Mouse (Mus musculus) spleen, adult 2 months (tissue): Measurements from ENCODE around the gene Gm10518. TPM values are rescaled to one million over a fixed set of nuclear protein-coding genes. Genes with fewer than 3 reads are reported as not detected.

ENCODE experiments used
- DNase-seq, 2 experiments: peaks; one replicate each; pipeline versions ENCODE4 v3.0.0 to v3.0.0-alpha.2; 2012 to 2021; ENCODE audit warnings: low spot score in 2 of 2, low read depth in 1 of 2
- H3K27ac ChIP-seq: fragments of 200-500 bp; 2 replicates; pipeline ENCODE4 v1.5.1; 2012; ENCODE audit warnings: low read length, inconsistent platforms; ENCODE audit not compliant: insufficient read depth
- H3K27me3 ChIP-seq: fragments of 200-500 bp; 2 replicates; pipeline ENCODE4 v1.6.1; 2012; ENCODE audit warnings: mild to moderate bottlenecking, moderate library complexity, low read length, inconsistent platforms; ENCODE audit not compliant: control insufficient read depth, insufficient read depth
- H3K36me3 ChIP-seq: fragments of 200-500 bp; 2 replicates; pipeline ENCODE4 v1.6.1; 2012; ENCODE audit warnings: mild to moderate bottlenecking, low read length, inconsistent platforms; ENCODE audit not compliant: control insufficient read depth, insufficient read depth
- H3K4me1 ChIP-seq: fragments of 200-500 bp; 2 replicates; pipeline ENCODE4 v1.6.1; 2011; ENCODE audit warnings: inconsistent platforms; ENCODE audit not compliant: control insufficient read depth, insufficient read depth, insufficient read length
- H3K4me3 ChIP-seq: fragments of 200-500 bp; 2 replicates; pipeline ENCODE4 v1.5.1; 2011; ENCODE audit warnings: mild to moderate bottlenecking, inconsistent platforms; ENCODE audit not compliant: insufficient read depth, insufficient read length; ENCODE audit errors: extremely low read depth
- CTCF ChIP-seq: fragments of 200-500 bp; IDR thresholded peaks from 2 replicates; pipeline ENCODE4 v1.5.1; 2011; ENCODE audit warnings: mild to moderate bottlenecking, inconsistent platforms; ENCODE audit not compliant: insufficient read depth, insufficient read length, insufficient replicate concordance; ENCODE audit errors: extremely low read depth
- POLR2A ChIP-seq: fragments of 200-500 bp; IDR thresholded peaks from 2 replicates; pipeline ENCODE4 v1.6.1; 2011; ENCODE audit warnings: low read depth, low read length, inconsistent platforms
- WGBS: fragments of 180-500 bp; shearing (Covaris S2); methylation state at CpG from one replicate; pipeline ENCODE4 v1.1.7; 2018; 5-methylcytosine and 5-hydroxymethylcytosine counted together
- polyA plus RNA-seq: library from polyadenylated mRNA; depleted of rRNA; stranded (reverse); fragments of >200 nt; gene quantifications from 2 replicates; pipeline ENCODE4 v1.2.3, GENCODE M21; 2012; rRNA removed

The Gm10518 gene
- polyA plus RNA-seq, 1 experiment: not detected

GRCm38 (mm10) chr1:179845832-179846499, 42.8 kb downstream of the Gm10518 start:
- Histone ChIP-seq H3K4me3 (no peak overlapping the region), H3K4me1 (no peaks in the 10 kb centered on the region), H3K27ac (no peak overlapping the region), H3K27me3 (no peaks in the 10 kb centered on the region), H3K36me3 (no peaks in the 10 kb centered on the region)
- DNase-seq: no peak
- TF ChIP-seq POLR2A (no peak), CTCF (no peak)
- 89% methylated on average over 16 of the region's 16 CpGs for WGBS

GRCm38 (mm10) chr1:179847173-179847572, 44.0 kb downstream of the Gm10518 start:
- no peak for DNase-seq
- Histone ChIP-seq H3K36me3 (no peaks in the 10 kb centered on the region), H3K27ac (no peak overlapping the region), H3K4me3 (no peak overlapping the region), H3K4me1 (no peaks in the 10 kb centered on the region), H3K27me3 (no peaks in the 10 kb centered on the region)
- TF ChIP-seq POLR2A: no peak
- no peak for TF ChIP-seq CTCF
- 29% methylated on average over 7 of the region's 7 CpGs for WGBS

GRCm38 (mm10) chr1:179847759-179848389, 44.7 kb downstream of the Gm10518 start:
- WGBS: 13% methylated on average over 20 of the region's 20 CpGs
- Histone ChIP-seq H3K27ac (no peak overlapping the region), H3K36me3 (no peaks in the 10 kb centered on the region), H3K4me1 (no peaks in the 10 kb centered on the region), H3K27me3 (no peaks in the 10 kb centered on the region), H3K4me3 (no peak overlapping the region)
- TF ChIP-seq CTCF: peak; percentile 71; the same call in 1 of the 2 replicates
- TF ChIP-seq POLR2A: no peak
- peak in 1 of 2 experiments; percentile 75 for DNase-seq

- Histone ChIP-seq H3K4me3 (no peak overlapping the region), H3K27me3 (no peaks in the 10 kb centered on the region), H3K27ac (no peak overlapping the region), H3K36me3 (no peaks in the 10 kb centered on the region), H3K4me1 (no peaks in the 10 kb centered on the region)
- TF ChIP-seq POLR2A (no peak), CTCF (peak; percentile 37; the same call in 1 of the 2 replicates)
- DNase-seq: no peak
- 41% methylated on average over 4 of the region's 4 CpGs for WGBS
Measured at GRCm38 (mm10) chr1:179853421-179853820, 50.2 kb downstream of the Gm10518 start.

Other genes starting within 250 kb of the Gm10518 start
- 1.4 and 1.8 TPM in 2 replicates for gene Sccpdh, start 135.2 kb upstream of the Gm10518 start, polyA plus RNA-seq
- gene Kif28, start 58.1 kb upstream of the Gm10518 start, polyA plus RNA-seq: not detected in 2 replicates
- gene Ahctf1, start 304 bp downstream of the Gm10518 start, polyA plus RNA-seq: 5.6 and 6.4 TPM in 2 replicates
- 2.8 and 3.6 TPM in 2 replicates for gene Cdc42bpa, start 157.1 kb downstream of the Gm10518 start, polyA plus RNA-seq